Mouse (Mus musculus): Measurements from ENCODE around the gene AW551984. TPM values are rescaled to one million over a fixed set of nuclear protein-coding genes. Genes with fewer than 3 reads are reported as not detected.
A peak's percentile ranks its signal among the peaks of the same experiment; 100 is the strongest.

AW551984 gene
- polyA plus RNA-seq (2015; fragmentation: Nextera tagmentation; extraction: Ambion mirVana): 62.4 and 64.0 TPM in 2 replicates

DNA sequence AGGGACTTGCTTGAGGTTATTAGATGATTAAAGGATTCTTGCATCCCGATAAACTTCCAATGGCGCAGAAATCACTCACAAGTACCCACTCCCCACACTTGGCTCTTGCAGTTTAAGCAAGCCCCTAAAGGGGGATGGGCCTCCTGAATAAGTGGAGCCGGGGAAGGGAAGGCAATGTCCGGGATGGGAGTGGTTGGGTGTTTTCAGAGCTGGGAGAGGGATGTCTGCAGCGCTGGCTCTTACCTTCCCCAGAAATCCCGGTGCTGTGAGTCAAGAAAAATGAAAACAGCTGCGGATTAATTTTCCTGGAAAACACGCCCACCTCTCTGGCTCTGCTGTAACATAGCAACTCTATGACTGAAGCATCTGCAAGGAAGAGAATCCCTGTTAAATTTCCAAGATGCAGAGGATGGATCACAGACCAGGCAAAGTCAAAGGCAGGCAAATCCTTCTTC is at the start of gene AW551984:
Gene AW551984, minus strand, starts transcription at position 405 of the 455 bp plus-strand sequence.
- H3K9ac ChIP-seq: peak within 1 kb of the TSS; percentile 57
- no peaks in the 10 kb centered on the region for H3K9me3 ChIP-seq
- H3K27me3 ChIP-seq: no peaks in the 10 kb centered on the region
- H3K4me3 ChIP-seq: peak within 1 kb of the TSS; percentile 48
- peaks cover 9% of the 10 kb centered on the region; the same call in 1 of the 2 replicates for H3K4me1 ChIP-seq
- no peaks in the 10 kb centered on the region for H3K36me3 ChIP-seq
- peak within 1 kb of the TSS; percentile 6; the same call in 1 of the 2 replicates for H3K27ac ChIP-seq
- H3K4me2 ChIP-seq (replicated peaks): peak within 1 kb of the TSS; percentile 71
- under 1% methylated on average over 8 of the region's 8 CpGs for WGBS
- ATAC-seq (ENCODE audit: low FRiP score, low read depth): peak; percentile 89

DNA sequence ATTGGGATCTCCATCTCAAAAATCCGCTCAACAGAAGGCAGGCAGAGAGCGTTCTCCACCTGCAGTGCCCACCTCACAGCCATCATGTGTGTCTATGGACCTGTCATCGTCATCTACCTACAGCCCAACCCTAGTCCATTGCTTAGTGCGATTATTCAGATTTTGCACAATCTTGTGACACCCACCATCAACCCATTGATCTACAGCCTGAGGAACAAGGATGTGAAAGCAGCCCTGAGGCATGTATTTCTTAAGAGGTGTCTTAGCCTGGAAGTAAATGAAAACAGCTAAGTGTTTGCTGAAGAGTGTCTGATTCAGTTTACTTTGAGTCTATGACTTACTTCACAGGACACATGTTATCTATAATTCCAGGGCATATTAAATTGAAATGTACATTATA is 43.2 kb upstream of the AW551984 start:
- no peak for ATAC-seq (ENCODE audit: low FRiP score, low read depth)

DNA sequence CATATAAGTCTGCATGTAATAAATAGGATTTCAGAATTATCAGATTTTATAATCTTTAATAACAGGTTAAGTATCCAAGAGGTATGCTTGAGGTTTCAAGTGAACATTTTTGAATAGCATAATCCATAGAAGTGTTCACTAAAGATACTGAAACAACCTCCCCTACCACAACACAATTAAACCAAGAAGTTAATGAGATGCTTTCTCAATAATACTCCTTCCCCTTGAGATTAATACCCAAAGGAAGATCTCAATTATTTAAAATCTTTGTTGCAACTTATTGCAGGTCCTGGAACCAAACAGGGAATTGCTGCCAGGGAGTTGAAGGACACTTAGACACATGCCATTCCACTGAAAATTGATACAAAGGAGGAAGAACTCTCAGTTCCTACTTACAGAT is 40.6 kb upstream of the AW551984 start, which contains the start of gene Olfr961:
Gene Olfr961, plus strand, starts transcription at position 301 of the 400 bp plus-strand sequence.
- H3K4me1 ChIP-seq: no peaks in the 10 kb centered on the region
- H3K9me3 ChIP-seq: no peaks in the 10 kb centered on the region
- no peaks in the 10 kb centered on the region for H3K36me3 ChIP-seq
- H3K4me3 ChIP-seq: no peak within 1 kb of the TSS
- ATAC-seq (ENCODE audit: low FRiP score, low read depth): no peak
- no peak within 1 kb of the TSS for H3K9ac ChIP-seq
- no peaks in the 10 kb centered on the region for H3K27me3 ChIP-seq
- H3K27ac ChIP-seq: no peak within 1 kb of the TSS
- no peak within 1 kb of the TSS for H3K4me2 ChIP-seq (replicated peaks)

More for the DNA sequence above, 43.2 kb upstream of the AW551984 start:
- WGBS: 89% methylated on average over 4 of the region's 4 CpGs
- no peaks in the 10 kb centered on the region for H3K9me3 ChIP-seq
- no peak overlapping the region for H3K9ac ChIP-seq
- H3K4me2 ChIP-seq (replicated peaks): no peak overlapping the region
- no peak overlapping the region for H3K4me3 ChIP-seq
- no peaks in the 10 kb centered on the region for H3K4me1 ChIP-seq
- H3K36me3 ChIP-seq: no peaks in the 10 kb centered on the region
- H3K27ac ChIP-seq: no peak overlapping the region
- H3K27me3 ChIP-seq: no peaks in the 10 kb centered on the region

DNA sequence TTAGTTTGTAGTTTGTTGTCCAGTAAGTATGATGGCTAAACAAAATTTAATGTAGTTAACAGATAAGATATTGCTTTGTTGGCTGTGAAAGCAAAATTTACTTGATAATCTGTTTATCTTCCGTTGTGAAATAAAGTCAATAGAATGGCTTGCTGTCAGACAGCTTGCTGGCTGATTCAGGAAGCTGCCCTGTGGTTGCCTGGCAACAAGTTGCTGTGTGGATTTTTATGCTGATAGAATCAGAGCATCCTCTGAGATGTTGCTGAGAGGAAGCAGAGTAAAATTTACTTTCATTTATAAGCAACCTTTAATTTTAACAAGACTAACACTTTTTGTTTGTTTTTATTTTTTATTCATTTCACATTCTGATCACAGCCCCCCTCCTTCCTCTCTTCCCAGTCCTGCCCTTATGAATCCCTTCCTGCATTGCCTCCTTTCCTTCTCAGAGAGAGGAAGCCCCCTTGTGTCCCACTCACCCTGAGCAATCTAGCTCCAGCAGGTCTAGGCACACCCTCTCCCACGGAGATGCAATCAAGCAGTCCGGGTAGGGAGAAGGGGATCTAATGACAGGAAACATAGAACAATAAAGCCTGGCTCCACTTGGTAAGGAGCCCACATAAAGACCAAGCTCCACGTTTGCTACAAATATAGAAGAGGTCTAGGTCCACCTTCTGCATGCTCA is 29.9 kb upstream of the AW551984 start:
- Histone ChIP-seq H3K4me3 (no peak overlapping the region), H3K4me1 (no peaks in the 10 kb centered on the region), H3K27ac (no peak overlapping the region), H3K36me3 (no peaks in the 10 kb centered on the region), H3K27me3 (no peaks in the 10 kb centered on the region), H3K9me3 (no peaks in the 10 kb centered on the region), H3K9ac (no peak overlapping the region), H3K4me2 (replicated peaks) (no peak overlapping the region)
- 22% methylated on average over 4 of the region's 4 CpGs for WGBS
- no peak for ATAC-seq (ENCODE audit: low FRiP score, low read depth)

DNA sequence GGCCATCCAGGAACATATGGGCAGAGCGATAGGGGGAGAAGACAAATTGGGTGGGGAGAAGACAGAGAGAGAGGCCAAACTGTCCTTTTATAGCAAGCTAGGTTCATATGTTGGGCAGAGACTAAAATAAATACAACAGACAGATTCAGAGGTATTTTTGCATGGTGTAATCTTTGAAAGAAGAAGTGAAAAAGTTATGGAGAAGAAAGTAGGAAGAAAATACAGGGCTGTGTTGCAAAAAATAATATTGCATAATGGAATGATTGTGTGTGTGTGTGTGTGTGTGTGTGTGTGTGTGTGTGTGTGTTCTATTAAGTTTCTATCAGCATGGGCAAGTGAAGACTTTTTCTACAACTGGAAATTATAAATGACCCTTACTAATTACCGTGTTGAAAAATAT is 24.9 kb upstream of the AW551984 start:
- no peaks in the 10 kb centered on the region for H3K36me3 ChIP-seq
- ATAC-seq (ENCODE audit: low FRiP score, low read depth): no peak
- no peak overlapping the region for H3K4me3 ChIP-seq
- no peak overlapping the region for H3K4me2 ChIP-seq (replicated peaks)
- no peaks in the 10 kb centered on the region for H3K27me3 ChIP-seq
- H3K27ac ChIP-seq: no peak overlapping the region
- 77% methylated on average over 2 of the region's 2 CpGs for whole genome bisulfite sequencing
- no peaks in the 10 kb centered on the region for H3K4me1 ChIP-seq
- no peak overlapping the region for H3K9ac ChIP-seq
- H3K9me3 ChIP-seq: no peaks in the 10 kb centered on the region

DNA sequence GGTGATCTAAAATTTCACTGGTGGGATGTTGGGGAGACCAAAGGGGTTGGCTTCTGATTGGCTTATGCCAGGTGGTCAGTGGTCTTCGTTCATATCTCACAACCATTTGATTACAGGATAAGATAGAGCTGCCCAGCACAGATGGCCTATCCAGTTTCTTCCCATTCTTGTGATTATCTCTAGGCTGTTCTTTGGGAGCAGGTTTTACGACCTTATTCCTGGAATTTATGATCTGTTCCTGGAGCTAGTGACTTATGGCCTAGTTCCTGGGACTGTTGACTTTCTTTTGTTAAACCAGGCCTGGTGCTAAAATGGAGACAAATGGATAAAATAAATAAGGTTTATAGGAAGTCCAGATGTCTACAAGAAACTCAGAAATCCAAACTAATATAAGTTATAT is 20.5 kb upstream of the AW551984 start:
- H3K36me3 ChIP-seq: no peaks in the 10 kb centered on the region
- H3K4me3 ChIP-seq: no peak overlapping the region
- no peak overlapping the region for H3K9ac ChIP-seq
- no peaks in the 10 kb centered on the region for H3K9me3 ChIP-seq
- WGBS: 40% methylated on average over 2 of the region's 2 CpGs
- H3K27ac ChIP-seq: no peak overlapping the region
- H3K4me2 ChIP-seq (replicated peaks): no peak overlapping the region
- no peaks in the 10 kb centered on the region for H3K27me3 ChIP-seq
- no peaks in the 10 kb centered on the region for H3K4me1 ChIP-seq
- no peak for ATAC-seq (ENCODE audit: low FRiP score, low read depth)

DNA sequence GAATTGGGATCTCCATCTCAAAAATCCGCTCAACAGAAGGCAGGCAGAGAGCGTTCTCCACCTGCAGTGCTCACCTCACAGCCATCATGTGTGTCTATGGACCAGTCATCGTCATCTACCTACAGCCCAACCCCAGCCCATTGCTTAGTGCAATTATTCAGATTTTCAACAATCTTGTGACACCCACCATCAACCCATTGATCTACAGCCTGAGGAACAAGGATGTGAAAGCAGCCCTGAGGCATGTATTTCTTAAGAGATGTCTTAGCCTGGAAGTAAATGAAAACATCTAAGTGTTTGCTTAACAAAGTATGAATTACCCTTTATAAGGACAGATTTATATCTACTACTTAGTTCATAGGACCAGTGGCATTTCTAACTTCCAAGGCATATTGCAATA is 19.6 kb upstream of the AW551984 start:
- Histone ChIP-seq H3K9me3 (no peaks in the 10 kb centered on the region), H3K9ac (no peak overlapping the region), H3K27me3 (no peaks in the 10 kb centered on the region), H3K4me2 (replicated peaks) (no peak overlapping the region), H3K4me1 (no peaks in the 10 kb centered on the region), H3K4me3 (no peak overlapping the region), H3K36me3 (no peaks in the 10 kb centered on the region), H3K27ac (no peak overlapping the region)
- ATAC-seq (ENCODE audit: low FRiP score, low read depth): no peak
- 90% methylated on average over 3 of the region's 3 CpGs for WGBS

DNA sequence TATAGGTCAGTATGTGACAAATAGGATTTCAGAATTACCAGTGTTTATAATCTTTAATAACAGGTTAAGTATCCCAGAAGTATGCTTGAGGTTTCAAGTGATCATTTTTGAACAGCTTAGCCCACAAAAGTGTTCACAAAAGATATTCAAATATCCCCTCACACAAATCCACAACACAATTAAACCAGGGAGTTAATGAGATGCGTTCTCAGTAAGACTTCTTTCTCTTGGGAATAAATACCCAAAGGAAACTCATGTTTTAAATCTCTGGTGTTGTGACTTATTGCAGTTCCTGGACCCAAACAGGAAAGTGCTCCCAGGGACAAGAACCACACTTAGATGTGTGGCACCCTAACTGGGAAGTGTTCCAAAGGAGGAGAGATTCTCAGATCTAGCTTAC is 16.9 kb upstream of the AW551984 start, which contains the start of gene Olfr960:
Gene Olfr960, plus strand, starts transcription at position 301 of the 400 bp plus-strand sequence.
- no peaks in the 10 kb centered on the region for H3K36me3 ChIP-seq
- no peak within 1 kb of the TSS for H3K4me2 ChIP-seq (replicated peaks)
- H3K4me3 ChIP-seq: no peak within 1 kb of the TSS
- no peak within 1 kb of the TSS for H3K9ac ChIP-seq
- 80% methylated on average over 1 of the region's 1 CpGs for WGBS
- H3K27me3 ChIP-seq: no peaks in the 10 kb centered on the region
- no peaks in the 10 kb centered on the region for H3K9me3 ChIP-seq
- H3K4me1 ChIP-seq: no peaks in the 10 kb centered on the region
- no peak within 1 kb of the TSS for H3K27ac ChIP-seq
- ATAC-seq (ENCODE audit: low FRiP score, low read depth): no peak

DNA sequence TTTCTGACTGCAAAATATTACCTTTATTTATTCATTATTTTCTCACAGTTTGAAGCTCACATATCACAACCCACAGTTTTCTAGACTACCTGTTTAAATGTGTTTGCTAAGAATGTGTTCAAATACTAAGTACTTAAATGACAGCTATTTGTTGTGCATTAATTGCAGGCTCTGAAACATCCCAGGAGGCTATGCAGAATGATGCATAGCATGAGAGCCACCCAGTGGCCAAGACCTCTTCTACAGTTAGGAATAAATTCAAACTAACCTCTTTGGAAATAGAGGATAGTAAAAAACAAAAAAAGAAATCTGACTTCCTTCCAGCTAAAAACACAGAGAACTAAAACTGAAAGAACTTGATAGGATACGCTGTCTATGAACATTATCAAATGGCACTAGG is 7.8 kb upstream of the AW551984 start:
- no peak overlapping the region for H3K27ac ChIP-seq
- ATAC-seq (ENCODE audit: low FRiP score, low read depth): no peak

DNA sequence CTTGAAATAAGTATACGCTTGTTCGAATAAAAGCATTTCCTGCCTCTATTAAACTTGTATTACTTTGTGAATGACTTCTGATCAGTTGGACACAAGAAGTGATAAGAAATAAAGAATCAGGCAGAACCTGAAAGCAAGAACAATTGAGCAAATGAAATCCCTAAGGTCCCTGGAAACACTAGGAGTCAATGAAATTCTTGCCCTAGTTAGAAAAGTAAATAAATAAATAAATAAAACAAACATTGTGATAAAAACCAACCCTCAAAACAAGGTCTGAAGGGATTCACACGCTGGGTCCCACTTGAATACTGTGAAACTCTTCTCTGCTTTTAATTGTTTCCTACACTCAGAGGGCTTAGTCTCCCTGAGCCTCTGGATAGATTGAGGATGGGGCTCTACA is 6.2 kb upstream of the AW551984 start, which contains the start of gene Olfr148:
Gene Olfr148, plus strand, starts transcription at position 301 of the 400 bp plus-strand sequence.
- 73% methylated on average over 3 of the region's 3 CpGs for WGBS
- H3K4me1 ChIP-seq: no peaks in the 10 kb centered on the region
- no peak within 1 kb of the TSS for H3K9ac ChIP-seq
- H3K9me3 ChIP-seq: no peaks in the 10 kb centered on the region
- H3K4me3 ChIP-seq: no peak within 1 kb of the TSS
- H3K27ac ChIP-seq: no peak within 1 kb of the TSS
- no peaks in the 10 kb centered on the region for H3K27me3 ChIP-seq
- no peaks in the 10 kb centered on the region for H3K36me3 ChIP-seq
- ATAC-seq (ENCODE audit: low FRiP score, low read depth): no peak
- H3K4me2 ChIP-seq (replicated peaks): no peak within 1 kb of the TSS

More for the DNA sequence above, 7.8 kb upstream of the AW551984 start:
- Histone ChIP-seq H3K9ac (no peak overlapping the region), H3K4me2 (replicated peaks) (no peak overlapping the region), H3K4me1 (no peaks in the 10 kb centered on the region), H3K36me3 (no peaks in the 10 kb centered on the region), H3K4me3 (no peak overlapping the region), H3K9me3 (no peaks in the 10 kb centered on the region), H3K27me3 (no peaks in the 10 kb centered on the region)
- 67% methylated on average over 1 of the region's 1 CpGs for WGBS

DNA sequence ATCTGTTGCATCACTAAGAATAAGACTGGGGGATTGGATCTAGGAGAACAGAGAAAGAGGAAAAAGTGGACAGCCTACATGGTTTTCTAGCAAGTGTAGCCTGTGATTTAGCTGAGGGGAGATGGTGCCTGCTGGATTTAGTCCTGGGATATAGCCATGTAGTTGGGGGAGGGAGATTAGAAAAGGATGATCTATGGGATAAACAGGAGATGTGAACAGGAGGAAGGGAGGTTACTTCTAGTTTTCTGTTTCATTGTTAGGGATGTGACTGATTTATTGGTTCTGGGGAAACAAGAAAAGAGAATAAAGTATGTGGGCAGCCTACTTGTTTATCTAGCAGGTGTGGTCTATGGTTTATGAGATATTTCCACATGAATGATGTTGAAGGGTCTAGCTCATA is 4.3 kb upstream of the AW551984 start:
- H3K4me2 ChIP-seq (replicated peaks): no peak overlapping the region
- peaks cover 4% of the 10 kb centered on the region; the same call in 1 of the 2 replicates for H3K4me1 ChIP-seq
- no peak overlapping the region for H3K27ac ChIP-seq
- no peak overlapping the region for H3K9ac ChIP-seq
- no peaks in the 10 kb centered on the region for H3K27me3 ChIP-seq
- H3K9me3 ChIP-seq: no peaks in the 10 kb centered on the region
- H3K36me3 ChIP-seq: no peaks in the 10 kb centered on the region
- ATAC-seq (ENCODE audit: low FRiP score, low read depth): no peak
- no peak overlapping the region for H3K4me3 ChIP-seq

DNA sequence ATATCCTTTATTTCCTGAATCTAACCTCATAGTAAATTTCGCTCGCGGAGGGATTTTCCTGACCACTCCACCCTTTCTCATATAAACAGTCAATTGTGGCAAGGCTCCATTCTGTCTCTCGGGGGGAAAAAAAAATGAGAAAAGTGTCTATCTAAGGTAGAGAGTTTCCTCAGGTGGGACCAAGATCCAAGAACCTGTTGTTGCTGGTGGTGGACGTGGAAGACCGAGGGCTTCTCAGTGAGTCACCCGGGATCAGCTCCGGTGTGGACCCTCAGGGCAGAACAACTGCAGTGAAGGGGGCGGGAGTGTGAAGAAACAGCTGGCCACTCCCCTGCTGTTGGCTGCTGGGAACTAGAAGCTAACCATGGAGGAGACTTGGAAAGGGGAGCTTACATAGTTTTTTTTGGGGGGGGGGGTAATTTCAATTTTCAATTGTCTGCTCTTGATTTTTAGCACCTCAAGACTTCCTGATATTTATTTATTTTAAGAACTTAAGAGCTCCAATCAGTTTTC is 814 bp downstream of the AW551984 start:
- no peaks in the 10 kb centered on the region for H3K9me3 ChIP-seq
- peak overlapping the region; percentile 57 for H3K9ac ChIP-seq
- H3K27ac ChIP-seq: peak overlapping the region; percentile 6; the same call in 1 of the 2 replicates
- peak; percentile 83 for ATAC-seq (ENCODE audit: low FRiP score, low read depth)
- no peaks in the 10 kb centered on the region for H3K27me3 ChIP-seq
- peak overlapping the region; percentile 71 for H3K4me2 ChIP-seq (replicated peaks)
- H3K4me3 ChIP-seq: peak overlapping the region; percentile 48
- no peaks in the 10 kb centered on the region for H3K36me3 ChIP-seq
- under 1% methylated on average over 9 of the region's 9 CpGs for WGBS
- H3K4me1 ChIP-seq: peaks cover 9% of the 10 kb centered on the region; the same call in 1 of the 2 replicates
